Mouse (Mus musculus) midbrain, embryonic 16.5 days (tissue): ENCODE measurements around the gene Socs7. TPM values are rescaled to one million over a fixed set of nuclear protein-coding genes. Genes with fewer than 3 reads are reported as not detected.
A peak's percentile ranks its signal among the peaks of the same experiment; 100 is the strongest.

Experiments used
- ATAC-seq: fragments of 200-750 bp; cut with Nextera tagmentation; 2 replicates; pipeline ENCODE4 v1.8.0; 2017; ENCODE audit warnings: moderate TSS enrichment
- H3K27ac ChIP-seq: fragments of 300-500 bp; sonication (generic); 2 replicates; pipeline ENCODE4 v1.5.1; 2014; ENCODE audit warnings: mild to moderate bottlenecking, low read length, mixed read lengths
- H3K27me3 ChIP-seq: fragments of 300-500 bp; sonication (generic); 2 replicates; pipeline ENCODE4 v1.6.1; 2014; ENCODE audit warnings: low read depth, low read length, mixed read lengths; ENCODE audit not compliant: control insufficient read depth, insufficient read depth
- H3K36me3 ChIP-seq: fragments of 300-500 bp; sonication (generic); 2 replicates; pipeline ENCODE4 v1.6.1; 2014; ENCODE audit warnings: mild to moderate bottlenecking, low read length, moderate library complexity, mixed read lengths; ENCODE audit not compliant: control insufficient read depth, insufficient read depth
- H3K4me1 ChIP-seq: fragments of 300-500 bp; sonication (generic); 2 replicates; pipeline ENCODE4 v1.6.1; 2014; ENCODE audit warnings: mild to moderate bottlenecking, low read length, mixed read lengths; ENCODE audit not compliant: control insufficient read depth, insufficient read depth
- H3K4me2 ChIP-seq: fragments of 300-500 bp; sonication (generic); 2 replicates; pipeline ENCODE4 v1.6.1; 2014; ENCODE audit warnings: mild to moderate bottlenecking, low read length, mixed read lengths
- H3K4me3 ChIP-seq: fragments of 300-500 bp; sonication (generic); 2 replicates; pipeline ENCODE4 v1.5.1; 2014; ENCODE audit warnings: low read depth, mild to moderate bottlenecking, low read length, moderate library complexity, mixed read lengths
- H3K9ac ChIP-seq: fragments of 300-500 bp; sonication (generic); 2 replicates; pipeline ENCODE4 v1.6.1; 2014; ENCODE audit warnings: low read depth, low read length, mixed read lengths
- H3K9me3 ChIP-seq: fragments of 300-500 bp; sonication (generic); replicated peaks from 2 replicates; pipeline ENCODE4 v1.6.1; 2014; ENCODE audit warnings: mild to moderate bottlenecking, low read length, mixed read lengths; ENCODE audit not compliant: control insufficient read depth, poor library complexity, severe bottlenecking
- whole genome bisulfite sequencing: fragments of 180-500 bp; shearing (Covaris S2); extraction: QIAGEN DNeasy Blood & Tissue Kit; methylation state at CpG from one replicate; pipeline ENCODE4 v1.1.7; 2014; 5-methylcytosine and 5-hydroxymethylcytosine counted together
- polyA plus RNA-seq: library from polyadenylated mRNA; unstranded; fragments of >200 nt; fragmentation: Nextera tagmentation; extraction: Ambion mirVana; gene quantifications from 2 replicates; pipeline ENCODE4 v1.2.1, GENCODE M21; 2015

Socs7 gene
- polyA plus RNA-seq, 1 experiment from 2014 or later, result 8.5 TPM

DNA sequence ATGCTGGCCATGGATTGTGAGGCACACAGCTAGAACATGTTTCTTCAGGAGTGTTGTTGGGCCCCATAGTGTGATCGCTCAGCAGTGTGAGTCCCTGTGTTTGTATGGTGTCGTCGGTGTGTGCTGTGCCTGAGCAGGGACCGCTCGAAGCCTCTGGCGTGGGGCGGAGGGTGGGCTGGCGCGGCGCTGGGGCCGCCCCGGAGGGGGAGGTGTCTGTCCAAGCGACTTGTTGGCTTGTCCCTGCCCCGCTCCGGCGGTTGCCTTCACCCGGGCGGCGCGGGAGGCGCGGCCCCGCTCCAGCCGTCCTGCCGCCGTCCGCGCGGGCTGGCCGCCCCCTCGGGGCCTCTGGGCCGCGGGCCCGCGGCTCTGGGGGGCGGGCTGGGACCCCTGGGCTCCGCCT, 77.6 kb downstream of the Socs7 start:
- H3K9ac ChIP-seq, result peak overlapping the region; percentile 42; the same call in 1 of the 2 replicates
- H3K9me3 ChIP-seq, result no peaks in the 10 kb centered on the region
- H3K27me3 ChIP-seq, result peaks cover 17% of the 10 kb centered on the region
- H3K27ac ChIP-seq, result no peak overlapping the region
- H3K36me3 ChIP-seq, result no peaks in the 10 kb centered on the region
- H3K4me2 ChIP-seq, result peak overlapping the region; percentile 48
- 4% methylated on average over 35 of the region's 37 CpGs for WGBS
- H3K4me3 ChIP-seq, result peak overlapping the region; percentile 31
- peaks cover 23% of the 10 kb centered on the region for H3K4me1 ChIP-seq
- ATAC-seq, result no peak

DNA sequence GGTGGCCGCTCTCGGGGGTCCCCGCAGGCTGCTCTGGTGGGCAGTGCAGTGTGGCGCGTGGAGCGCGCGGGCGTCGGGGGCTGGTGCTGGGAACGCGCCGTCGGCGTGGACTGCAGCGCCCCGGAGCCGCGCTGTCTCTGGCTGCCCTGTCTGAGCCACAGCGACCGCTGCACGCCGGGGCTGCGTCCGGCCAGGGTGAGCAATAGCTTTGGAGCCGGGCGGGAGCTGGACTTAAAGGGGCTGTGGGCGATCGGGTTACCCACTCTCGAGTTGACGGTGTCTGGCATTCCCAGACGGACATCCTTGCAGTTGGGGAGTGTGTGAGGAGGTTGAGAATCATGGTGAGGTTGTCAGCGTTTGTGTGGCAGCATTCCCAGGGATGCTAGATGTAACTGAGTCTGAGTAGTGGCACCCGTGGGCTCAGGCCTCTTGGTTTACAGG, 78.1 kb downstream of the Socs7 start:
- H3K9me3 ChIP-seq, result no peaks in the 10 kb centered on the region
- peak overlapping the region; percentile 31 for H3K4me3 ChIP-seq
- peaks cover 20% of the 10 kb centered on the region for H3K4me1 ChIP-seq
- H3K9ac ChIP-seq, result peak overlapping the region; percentile 42; the same call in 1 of the 2 replicates
- no peak overlapping the region for H3K27ac ChIP-seq
- ATAC-seq, result no peak
- peak overlapping the region; percentile 48 for H3K4me2 ChIP-seq
- H3K27me3 ChIP-seq, result peaks cover 17% of the 10 kb centered on the region
- no peaks in the 10 kb centered on the region for H3K36me3 ChIP-seq
- WGBS, result 4% methylated on average over 29 of the region's 34 CpGs

DNA sequence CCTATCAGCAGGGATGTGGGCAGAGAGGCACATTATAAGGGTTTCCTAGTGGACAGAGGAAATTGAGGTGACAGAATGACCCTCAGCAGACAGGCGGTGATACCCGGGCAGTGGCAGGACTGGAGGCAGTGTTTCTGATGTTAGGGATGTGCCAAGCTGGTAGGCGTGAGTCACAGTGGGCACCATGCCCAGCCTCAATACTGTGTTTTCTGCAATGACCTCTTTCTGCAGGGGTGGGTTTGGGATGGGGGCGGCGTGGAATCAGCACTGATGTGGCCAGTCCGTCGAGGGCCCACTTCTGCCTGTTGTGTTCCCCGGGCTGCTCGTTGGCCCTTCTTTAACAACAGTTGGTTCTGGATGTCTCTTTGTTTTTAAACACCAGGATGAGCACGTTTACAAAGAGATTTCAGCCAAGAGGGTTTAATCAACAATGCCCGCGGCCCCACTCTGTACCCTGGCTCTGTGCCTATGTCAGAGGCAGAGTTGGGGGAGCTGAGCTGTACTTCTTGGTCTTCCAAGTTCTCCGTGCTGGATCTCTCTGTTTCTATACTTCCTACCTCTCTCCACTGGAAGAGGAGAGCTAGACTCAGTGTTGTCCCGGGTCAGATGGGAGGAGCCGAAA, 78.8 kb downstream of the Socs7 start:
- Histone ChIP-seq H3K4me2 (peak overlapping the region; percentile 14; the same call in 1 of the 2 replicates), H3K27ac (no peak overlapping the region), H3K36me3 (no peaks in the 10 kb centered on the region), H3K4me1 (peaks cover 20% of the 10 kb centered on the region), H3K4me3 (no peak overlapping the region), H3K27me3 (peaks cover 17% of the 10 kb centered on the region), H3K9ac (no peak overlapping the region), H3K9me3 (no peaks in the 10 kb centered on the region)
- no peak for ATAC-seq
- WGBS, result 50% methylated on average over 15 of the region's 15 CpGs

DNA sequence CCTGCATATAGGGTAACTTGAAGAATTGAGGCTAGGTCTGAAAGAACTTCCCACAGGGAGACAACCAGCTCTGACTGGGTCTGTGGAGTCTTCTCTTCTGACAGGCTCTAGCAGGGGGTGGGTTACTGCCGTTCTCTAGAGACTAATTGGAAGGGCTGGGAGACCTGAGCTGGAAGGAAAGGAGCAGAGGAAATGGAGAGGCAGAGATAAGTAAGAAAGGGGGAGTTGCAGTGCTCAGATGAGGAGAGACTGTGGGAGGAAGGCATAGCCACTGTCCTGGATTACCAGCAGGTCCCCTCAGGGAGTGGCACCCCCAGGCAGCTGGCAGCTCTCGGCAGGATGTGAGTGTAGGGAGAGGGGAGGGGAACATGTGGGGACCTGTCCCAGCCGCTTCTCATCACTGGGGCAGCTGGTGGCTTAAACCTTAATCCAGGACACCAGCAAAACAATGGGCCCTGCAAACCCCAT, 79.3 kb downstream of the Socs7 start:
- Histone ChIP-seq H3K27me3 (peaks cover 17% of the 10 kb centered on the region), H3K9me3 (no peaks in the 10 kb centered on the region), H3K27ac (no peak overlapping the region), H3K4me3 (no peak overlapping the region), H3K4me2 (peak overlapping the region; percentile 16), H3K4me1 (peaks cover 20% of the 10 kb centered on the region), H3K9ac (no peak overlapping the region), H3K36me3 (no peaks in the 10 kb centered on the region)
- WGBS, result 6% methylated on average over 3 of the region's 3 CpGs
- ATAC-seq, result no peak

DNA sequence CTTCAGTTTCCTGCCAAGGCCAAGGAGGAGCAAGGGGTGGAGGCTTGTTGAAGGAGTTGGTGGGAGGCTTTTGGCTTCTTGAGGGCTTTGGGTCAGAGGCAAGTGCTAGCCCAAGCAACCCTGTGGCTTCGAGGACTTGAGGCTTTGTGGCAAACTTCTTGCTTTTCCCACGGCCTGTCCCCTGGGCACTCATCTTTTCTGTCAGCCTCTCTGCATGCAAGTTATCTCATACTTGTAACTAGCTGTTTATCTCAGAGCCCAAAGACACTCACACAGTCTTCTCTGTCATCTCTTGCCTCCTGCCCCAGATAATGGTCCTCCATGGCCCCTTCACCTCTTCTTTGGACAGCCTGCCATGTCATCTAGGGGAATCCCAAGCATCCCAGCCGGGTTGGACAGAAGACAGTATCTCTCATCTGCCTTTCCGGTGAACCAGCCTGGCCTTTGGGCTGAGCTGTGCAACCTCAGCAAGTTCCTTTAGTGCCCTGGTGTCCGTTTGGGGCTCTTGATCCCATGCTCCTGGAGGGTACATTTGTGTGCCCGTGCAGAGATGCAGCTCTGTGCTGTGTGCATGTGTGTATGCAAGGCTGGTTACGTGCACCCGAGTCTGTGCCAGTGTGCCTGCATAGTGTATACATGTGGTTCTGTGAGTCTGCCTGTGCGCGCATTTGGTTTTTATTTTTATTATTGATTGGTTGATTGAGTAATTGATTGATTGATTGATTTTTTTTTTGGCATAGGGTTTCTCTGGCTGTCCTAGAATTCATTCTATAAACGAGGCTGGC, 80.7 kb downstream of the Socs7 start:
- H3K27ac ChIP-seq, result no peak overlapping the region
- no peaks in the 10 kb centered on the region for H3K36me3 ChIP-seq
- 85% methylated on average over 11 of the region's 11 CpGs for WGBS
- H3K9me3 ChIP-seq, result no peaks in the 10 kb centered on the region
- no peak overlapping the region for H3K9ac ChIP-seq
- H3K4me2 ChIP-seq, result no peak overlapping the region
- no peak overlapping the region for H3K4me3 ChIP-seq
- no peak for ATAC-seq
- H3K27me3 ChIP-seq, result peaks cover 17% of the 10 kb centered on the region
- H3K4me1 ChIP-seq, result peaks cover 20% of the 10 kb centered on the region

DNA sequence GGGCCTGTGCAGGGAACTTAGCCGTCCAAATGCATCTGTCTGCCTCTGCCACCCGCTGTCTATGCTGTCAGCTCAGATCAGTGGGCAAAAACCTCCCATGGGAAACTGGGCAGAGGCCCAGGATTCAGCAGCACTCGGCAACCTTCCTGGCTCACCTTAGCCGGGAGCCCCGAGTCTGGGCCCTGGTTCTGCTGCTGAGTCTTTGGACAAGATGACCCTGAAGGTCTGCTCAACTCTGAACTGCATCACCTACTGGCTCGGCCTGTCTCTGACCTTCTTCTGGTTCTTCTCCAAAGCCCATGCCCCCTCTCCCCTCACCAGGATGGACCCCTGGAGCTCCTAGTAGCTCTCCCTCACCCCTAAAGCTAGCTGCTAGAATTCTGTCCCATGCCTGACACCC, 83.2 kb downstream of the Socs7 start:
- no peak overlapping the region for H3K4me3 ChIP-seq
- H3K27ac ChIP-seq, result no peak overlapping the region
- peaks cover 3% of the 10 kb centered on the region; the same call in 1 of the 2 replicates for H3K27me3 ChIP-seq
- 75% methylated on average over 6 of the region's 6 CpGs for WGBS
- no peak overlapping the region for H3K4me2 ChIP-seq
- H3K9ac ChIP-seq, result no peak overlapping the region
- 0 out of 2 replicates have a peak, but pooled peaks cover 2% of the 10 kb centered on the region for H3K36me3 ChIP-seq
- ATAC-seq, result no peak
- H3K4me1 ChIP-seq, result peaks cover 21% of the 10 kb centered on the region
- no peaks in the 10 kb centered on the region for H3K9me3 ChIP-seq

DNA sequence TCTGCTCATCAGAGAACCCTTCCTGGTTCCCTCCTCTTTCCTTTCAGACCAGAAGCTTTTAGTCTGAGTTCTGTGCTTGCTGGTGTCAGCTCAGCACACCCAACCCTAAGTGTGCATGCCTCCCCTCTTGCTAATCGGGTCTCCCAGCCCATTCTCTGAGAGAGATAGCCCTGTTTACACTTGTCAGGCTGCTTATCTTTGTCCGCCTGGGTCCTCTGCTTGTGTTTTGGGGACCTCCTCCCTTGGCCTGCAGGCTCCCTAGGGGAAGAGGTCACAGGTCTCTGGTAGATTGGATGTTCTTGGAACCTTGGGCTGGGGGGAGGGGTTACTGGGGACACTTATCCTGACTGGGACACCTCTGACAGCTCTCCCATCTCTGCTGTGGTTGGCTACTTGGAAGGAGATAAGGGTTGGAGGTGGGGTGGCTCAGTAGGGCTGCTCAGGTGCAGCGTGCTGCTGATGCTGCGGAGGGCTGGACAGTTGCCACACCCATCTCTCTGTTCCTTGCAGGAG, 83.7 kb downstream of the Socs7 start:
- 67% methylated on average over 4 of the region's 4 CpGs for WGBS
- peaks cover 3% of the 10 kb centered on the region; the same call in 1 of the 2 replicates for H3K27me3 ChIP-seq
- H3K4me3 ChIP-seq, result no peak overlapping the region
- 0 out of 2 replicates have a peak, but pooled peaks cover 2% of the 10 kb centered on the region for H3K36me3 ChIP-seq
- H3K4me2 ChIP-seq, result no peak overlapping the region
- no peak for ATAC-seq
- H3K4me1 ChIP-seq, result peaks cover 25% of the 10 kb centered on the region
- H3K9me3 ChIP-seq, result no peaks in the 10 kb centered on the region
- H3K27ac ChIP-seq, result no peak overlapping the region
- H3K9ac ChIP-seq, result no peak overlapping the region

DNA sequence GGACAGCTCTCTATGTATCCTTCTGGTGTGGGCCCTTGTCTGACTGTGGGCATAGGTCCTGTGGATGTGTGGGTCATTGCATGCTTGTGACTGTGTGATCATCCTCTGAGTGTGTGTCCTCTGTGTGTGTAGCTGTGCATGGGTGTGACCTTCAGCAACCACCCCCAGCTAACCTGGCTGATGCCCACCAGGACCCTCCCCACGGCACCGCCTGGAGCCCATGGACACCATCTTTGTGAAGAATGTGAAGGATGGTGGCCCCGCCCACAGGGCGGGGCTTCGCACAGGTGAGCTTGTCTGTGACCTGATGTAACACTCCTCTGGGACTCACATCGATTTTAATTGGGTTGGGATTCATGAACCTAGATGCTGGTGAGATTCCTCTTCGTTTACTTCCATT, 85.6 kb downstream of the Socs7 start:
- H3K4me1 ChIP-seq, result peaks cover 31% of the 10 kb centered on the region
- no peaks in the 10 kb centered on the region for H3K9me3 ChIP-seq
- H3K27me3 ChIP-seq, result no peaks in the 10 kb centered on the region
- H3K27ac ChIP-seq, result no peak overlapping the region
- no peak overlapping the region for H3K4me2 ChIP-seq
- peaks cover 8% of the 10 kb centered on the region; the same call in 1 of the 2 replicates for H3K36me3 ChIP-seq
- H3K4me3 ChIP-seq, result no peak overlapping the region
- no peak for ATAC-seq
- H3K9ac ChIP-seq, result no peak overlapping the region
- 80% methylated on average over 7 of the region's 7 CpGs for WGBS
